Mouse (Mus musculus) forebrain, embryonic 12.5 days (tissue): ENCODE measurements at regions not wholly inside any gene's neighbourhood (a gene's known extent, or its start where the extent isn't known, plus 50 kb on each side); places are given as distances from the start of the nearest gene placed in this dataset.
A peak's percentile ranks its signal among the peaks of the same experiment; 100 is the strongest.

ENCODE experiments used
- ATAC-seq: fragments of 200-750 bp; cut with Nextera tagmentation; 2 replicates; pipeline ENCODE4 v1.8.0; 2017; ENCODE audit warnings: moderate TSS enrichment; ENCODE audit not compliant: low FRiP score
- H3K27ac ChIP-seq: fragments of 300-500 bp; sonication (generic); 2 replicates; pipeline ENCODE4 v1.5.1; 2016; ENCODE audit warnings: mild to moderate bottlenecking
- H3K27me3 ChIP-seq: fragments of 300-500 bp; sonication (generic); 2 replicates; pipeline ENCODE4 v1.6.1; 2016; ENCODE audit warnings: mild to moderate bottlenecking
- H3K36me3 ChIP-seq: fragments of 300-500 bp; sonication (generic); replicated peaks from 2 replicates; pipeline ENCODE4 v1.6.1; 2016; ENCODE audit warnings: mild to moderate bottlenecking
- H3K4me1 ChIP-seq: fragments of 300-500 bp; sonication (generic); 2 replicates; pipeline ENCODE4 v1.6.1; 2016
- H3K4me2 ChIP-seq: fragments of 300-500 bp; sonication (generic); 2 replicates; pipeline ENCODE4 v1.6.1; 2016; ENCODE audit warnings: mild to moderate bottlenecking, moderate library complexity
- H3K4me3 ChIP-seq: fragments of 300-500 bp; sonication (generic); replicated peaks from 2 replicates; pipeline ENCODE4 v1.5.1; 2016; ENCODE audit warnings: mild to moderate bottlenecking
- H3K9ac ChIP-seq: fragments of 300-500 bp; sonication (generic); 2 replicates; pipeline ENCODE4 v1.6.1; 2016; ENCODE audit warnings: mild to moderate bottlenecking
- H3K9me3 ChIP-seq: fragments of 300-500 bp; sonication (generic); 2 replicates; pipeline ENCODE4 v1.6.1; 2016
- WGBS: fragments of 180-500 bp; shearing (Covaris S2); methylation state at CpG from one replicate; pipeline ENCODE4 v1.1.7; 2016; 5-methylcytosine and 5-hydroxymethylcytosine counted together

- Histone ChIP-seq H3K27ac (no peak overlapping the region), H3K4me3 (no peak overlapping the region), H3K4me1 (peaks cover 6% of the 10 kb centered on the region; the same call in 1 of the 2 replicates), H3K36me3 (no peaks in the 10 kb centered on the region), H3K9me3 (no peaks in the 10 kb centered on the region), H3K4me2 (no peak overlapping the region), H3K27me3 (peaks cover 25% of the 10 kb centered on the region), H3K9ac (no peak overlapping the region)
- WGBS = 11% methylated on average over 2 of the region's 2 CpGs
- no peak for ATAC-seq
Observed at GRCm38 (mm10) chr2:144157343-144157742, 113.1 kb upstream of the Mgme1 start.

DNA sequence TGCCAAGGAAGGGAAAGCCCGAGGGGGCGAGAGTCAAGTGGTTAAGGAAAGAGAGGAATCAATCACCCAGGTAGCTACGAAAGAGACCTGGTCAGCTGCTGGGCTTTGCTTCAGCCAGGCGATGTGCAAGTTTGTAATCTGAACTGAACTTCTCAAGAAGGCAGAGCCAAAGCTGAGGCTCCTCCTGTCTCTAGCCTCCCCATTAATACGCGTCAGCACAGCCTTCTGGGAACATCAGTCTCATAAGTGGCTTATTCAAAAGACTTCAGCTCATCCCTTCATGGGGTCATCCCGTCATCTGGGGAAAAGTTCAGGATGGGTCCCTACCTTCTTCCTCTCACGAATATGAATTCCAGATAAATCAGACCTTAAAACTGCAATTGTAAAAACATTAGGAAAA, 112.2 kb upstream of the Mgme1 start:
- Histone ChIP-seq H3K27me3 (peaks cover 25% of the 10 kb centered on the region), H3K9me3 (no peaks in the 10 kb centered on the region), H3K9ac (no peak overlapping the region), H3K4me2 (no peak overlapping the region), H3K4me3 (no peak overlapping the region), H3K27ac (no peak overlapping the region), H3K4me1 (peaks cover 6% of the 10 kb centered on the region; the same call in 1 of the 2 replicates), H3K36me3 (no peaks in the 10 kb centered on the region)
- no peak for ATAC-seq
- 53% methylated on average over 8 of the region's 8 CpGs for WGBS

- H3K27ac ChIP-seq = no peak overlapping the region
- H3K9me3 ChIP-seq = no peaks in the 10 kb centered on the region
- no peak overlapping the region for H3K4me3 ChIP-seq
- H3K27me3 ChIP-seq = peaks cover 34% of the 10 kb centered on the region
- no peak overlapping the region for H3K9ac ChIP-seq
- ATAC-seq = no peak
- H3K36me3 ChIP-seq = no peaks in the 10 kb centered on the region
- no peak overlapping the region for H3K4me2 ChIP-seq
- 50% methylated on average over 9 of the region's 9 CpGs for WGBS
- peaks cover 16% of the 10 kb centered on the region for H3K4me1 ChIP-seq
Observed at GRCm38 (mm10) chr2:144159854-144160331, 110.6 kb upstream of the Mgme1 start.

GRCm38 (mm10) chr2:144160434-144160833, 110.0 kb upstream of the Mgme1 start:
- Histone ChIP-seq H3K36me3 (no peaks in the 10 kb centered on the region), H3K9me3 (no peaks in the 10 kb centered on the region), H3K4me1 (peaks cover 22% of the 10 kb centered on the region), H3K9ac (no peak overlapping the region), H3K27ac (no peak overlapping the region), H3K4me3 (no peak overlapping the region), H3K4me2 (no peak overlapping the region), H3K27me3 (peaks cover 37% of the 10 kb centered on the region)
- WGBS = 72% methylated on average over 10 of the region's 10 CpGs
- ATAC-seq = no peak

GRCm38 (mm10) chr2:144161852-144162251, 108.6 kb upstream of the Mgme1 start:
- Histone ChIP-seq H3K27ac (no peak overlapping the region), H3K36me3 (no peaks in the 10 kb centered on the region), H3K4me1 (peaks cover 29% of the 10 kb centered on the region), H3K9ac (no peak overlapping the region), H3K27me3 (peaks cover 41% of the 10 kb centered on the region), H3K4me2 (no peak overlapping the region), H3K9me3 (no peaks in the 10 kb centered on the region), H3K4me3 (no peak overlapping the region)
- WGBS = 77% methylated on average over 1 of the region's 1 CpGs
- no peak for ATAC-seq

DNA sequence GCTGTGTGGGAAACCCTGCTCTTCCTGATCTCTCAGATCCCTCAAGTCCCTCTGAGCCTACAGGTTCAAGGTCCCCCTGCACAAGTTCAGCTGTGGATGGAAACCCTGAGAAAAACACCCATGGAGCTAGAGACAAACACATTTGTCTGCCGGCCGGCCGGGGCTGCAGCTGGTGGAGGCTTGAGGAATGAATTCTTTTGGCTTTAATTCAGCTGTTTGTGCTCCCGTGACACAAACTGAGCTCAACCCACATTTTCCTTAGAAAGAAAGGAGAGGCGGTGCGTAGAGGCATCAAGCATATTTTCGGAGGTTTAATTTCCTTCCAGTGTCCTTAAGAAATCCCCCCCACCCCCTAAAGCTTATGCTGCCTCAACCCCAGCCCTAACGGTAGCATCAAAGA, 106.4 kb upstream of the Mgme1 start:
- H3K36me3 ChIP-seq = no peaks in the 10 kb centered on the region
- H3K9ac ChIP-seq = no peak overlapping the region
- H3K27ac ChIP-seq = no peak overlapping the region
- ATAC-seq = no peak
- H3K27me3 ChIP-seq = peaks cover 28% of the 10 kb centered on the region
- H3K4me1 ChIP-seq = peaks cover 29% of the 10 kb centered on the region
- H3K4me2 ChIP-seq = peak overlapping the region; percentile 71
- H3K9me3 ChIP-seq = no peaks in the 10 kb centered on the region
- 13% methylated on average over 8 of the region's 8 CpGs for WGBS
- no peak overlapping the region for H3K4me3 ChIP-seq

DNA sequence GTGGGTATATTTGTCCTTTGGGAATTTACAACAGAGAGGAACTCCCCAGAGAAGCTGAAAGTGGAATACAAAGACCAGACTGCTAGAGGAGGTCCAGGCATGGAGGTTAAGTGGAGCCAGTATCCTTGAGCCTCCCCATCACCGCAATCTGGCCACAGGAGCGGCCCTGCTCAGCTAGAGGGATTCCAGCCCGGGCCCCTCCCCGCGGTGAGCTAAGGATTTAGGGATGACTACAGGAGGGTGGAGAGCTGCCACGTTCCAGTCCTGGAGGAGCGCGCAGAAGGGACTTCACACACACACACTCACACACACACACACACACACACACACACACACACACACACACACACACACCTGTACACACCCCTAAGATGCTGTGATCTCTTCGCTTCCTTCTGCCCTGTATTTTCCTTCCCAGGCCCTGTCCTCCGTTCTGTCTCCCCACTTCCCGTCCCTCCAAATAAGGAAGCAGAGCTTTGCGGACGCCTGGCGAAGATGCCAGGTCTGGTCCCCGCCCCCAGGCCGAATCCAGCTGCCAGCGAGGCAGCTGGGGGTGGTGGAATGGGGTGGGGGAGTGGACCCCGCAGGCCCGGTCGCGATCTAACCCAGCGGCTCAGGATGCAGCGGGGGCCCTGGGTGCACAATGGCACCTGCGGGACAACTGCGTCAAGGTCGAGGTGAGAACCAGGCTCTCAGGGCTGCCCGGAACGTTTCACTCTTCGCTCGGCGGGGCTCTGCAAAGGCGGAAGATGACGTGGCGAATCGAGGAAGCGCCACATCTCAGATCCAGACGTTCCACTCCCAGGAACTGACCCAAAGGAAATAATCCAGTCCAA, 105.3 kb upstream of the Mgme1 start:
- peak; percentile 75 for ATAC-seq
- under 1% methylated on average over 37 of the region's 37 CpGs for WGBS
- Histone ChIP-seq H3K4me1 (peaks cover 28% of the 10 kb centered on the region), H3K4me2 (peak overlapping the region; percentile 71), H3K4me3 (peak overlapping the region; percentile 49), H3K9ac (peak overlapping the region; percentile 59), H3K9me3 (no peaks in the 10 kb centered on the region), H3K27me3 (peaks cover 23% of the 10 kb centered on the region), H3K27ac (peak overlapping the region; percentile 37), H3K36me3 (no peaks in the 10 kb centered on the region)

- Histone ChIP-seq H3K9me3 (no peaks in the 10 kb centered on the region), H3K27ac (no peak overlapping the region), H3K9ac (peak overlapping the region; percentile 59), H3K4me3 (peak overlapping the region; percentile 49), H3K4me1 (peaks cover 23% of the 10 kb centered on the region), H3K36me3 (no peaks in the 10 kb centered on the region), H3K27me3 (peaks cover 23% of the 10 kb centered on the region), H3K4me2 (peak overlapping the region; percentile 71)
- 28% methylated on average over 12 of the region's 12 CpGs for WGBS
- ATAC-seq = no peak
Observed at GRCm38 (mm10) chr2:144166102-144166750, 104.2 kb upstream of the Mgme1 start.

DNA sequence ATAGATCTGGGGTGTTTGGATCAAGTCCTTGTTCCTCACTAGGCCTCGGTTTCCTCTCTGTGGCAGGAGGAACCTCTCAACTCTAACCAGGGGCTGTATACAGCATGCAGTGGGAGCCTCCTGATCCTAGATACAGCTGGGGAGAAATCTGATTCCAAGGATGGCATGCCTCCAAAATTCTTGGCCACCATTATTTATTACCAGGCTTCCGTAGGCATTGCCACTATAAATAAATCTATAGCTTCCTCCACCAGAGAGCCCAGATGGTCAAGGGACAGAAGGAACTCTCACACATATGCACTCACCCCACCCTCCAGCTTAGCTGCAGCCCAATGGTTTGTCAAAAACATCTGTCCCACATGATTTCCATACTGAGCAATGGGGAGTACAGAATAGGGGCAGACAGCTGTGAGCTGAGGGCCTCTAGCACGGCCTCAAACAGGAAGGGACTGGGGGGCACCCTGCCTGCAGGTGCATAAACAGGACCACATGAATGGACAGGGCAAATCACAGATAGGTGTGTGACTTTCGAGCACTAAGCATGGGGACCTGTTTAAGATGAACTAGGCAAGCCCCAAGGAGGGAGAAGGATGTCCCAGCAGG, 100.8 kb upstream of the Mgme1 start:
- 75% methylated on average over 4 of the region's 4 CpGs for whole genome bisulfite sequencing

DNA sequence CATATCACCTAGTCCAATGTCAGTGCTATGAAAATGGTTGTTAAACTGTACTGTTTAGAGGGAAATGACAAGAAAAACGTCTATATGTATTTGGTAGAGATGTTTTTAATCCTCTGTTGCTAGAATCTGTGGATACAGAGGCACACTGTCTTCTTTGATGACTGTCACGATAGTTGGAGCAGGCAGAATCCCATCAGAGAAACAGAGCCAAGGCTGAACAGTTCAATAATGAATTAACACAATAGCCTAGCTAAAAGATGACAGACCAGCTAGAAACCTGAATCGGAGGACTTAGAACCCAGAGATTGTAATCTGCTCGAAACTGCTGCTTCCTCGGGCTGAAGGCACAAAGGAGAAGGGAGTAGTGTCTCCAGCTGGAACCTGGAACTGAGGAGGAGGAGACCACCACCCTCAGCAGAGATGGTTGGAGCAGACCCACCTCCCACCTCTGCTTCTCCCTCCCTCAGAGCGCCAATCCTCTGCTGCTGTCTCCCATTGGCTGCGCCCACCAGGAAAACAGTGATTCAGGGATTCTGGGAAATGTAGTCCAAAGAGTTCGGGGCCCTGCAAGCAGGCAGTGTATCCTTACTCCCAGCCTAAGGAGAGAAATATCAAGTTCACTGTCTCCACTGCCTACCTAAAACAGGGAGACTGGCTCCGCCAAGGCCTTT, 98.2 kb upstream of the Mgme1 start:
- H3K27ac ChIP-seq = 0 out of 2 replicates have a peak overlapping the region, but pooled peaks have one; percentile 19
- WGBS = 15% methylated on average over 9 of the region's 9 CpGs
- peak overlapping the region; percentile 42 for H3K9ac ChIP-seq
- peaks cover 7% of the 10 kb centered on the region; the same call in 1 of the 2 replicates for H3K4me1 ChIP-seq
- peak overlapping the region; percentile 34 for H3K4me3 ChIP-seq
- no peaks in the 10 kb centered on the region for H3K36me3 ChIP-seq
- peak; percentile 99 for ATAC-seq
- H3K9me3 ChIP-seq = no peaks in the 10 kb centered on the region
- H3K4me2 ChIP-seq = peak overlapping the region; percentile 54
- 0 out of 2 replicates have a peak, but pooled peaks cover 5% of the 10 kb centered on the region for H3K27me3 ChIP-seq

More for the DNA sequence above, 100.8 kb upstream of the Mgme1 start:
- Histone ChIP-seq H3K9ac (no peak overlapping the region), H3K9me3 (no peaks in the 10 kb centered on the region), H3K4me3 (no peak overlapping the region), H3K27me3 (peaks cover 17% of the 10 kb centered on the region), H3K4me1 (peaks cover 22% of the 10 kb centered on the region), H3K4me2 (no peak overlapping the region), H3K27ac (no peak overlapping the region), H3K36me3 (no peaks in the 10 kb centered on the region)
- no peak for ATAC-seq

- 91% methylated on average over 8 of the region's 8 CpGs for WGBS
- ATAC-seq = no peak
- Histone ChIP-seq H3K4me1 (peaks cover 7% of the 10 kb centered on the region; the same call in 1 of the 2 replicates), H3K27ac (no peak overlapping the region), H3K4me3 (no peak overlapping the region), H3K9ac (no peak overlapping the region), H3K9me3 (no peaks in the 10 kb centered on the region), H3K4me2 (no peak overlapping the region), H3K36me3 (no peaks in the 10 kb centered on the region), H3K27me3 (0 out of 2 replicates have a peak, but pooled peaks cover 3% of the 10 kb centered on the region)
Observed at GRCm38 (mm10) chr2:144173358-144174106, 96.9 kb upstream of the Mgme1 start.
